Mouse (Mus musculus) CH12.LX (cell line): ENCODE data around the gene Aldh9a1. TPM values are rescaled to one million over a fixed set of nuclear protein-coding genes. Genes with fewer than 3 reads are reported as not detected.

Source experiments
- DNase-seq: peaks from one replicate; pipeline ENCODE4 v3.0.0-alpha.2; 2013; ENCODE audit errors: extremely low read depth
- H3K27ac ChIP-seq: 2 replicates; pipeline ENCODE4 v1.5.1; 2012; ENCODE audit warnings: low read depth, mild to moderate bottlenecking, control low read depth, moderate library complexity; ENCODE audit not compliant: insufficient read depth
- H3K27me3 ChIP-seq: replicated peaks from 2 replicates; pipeline ENCODE3; 2012; ENCODE audit warnings: inconsistent platforms
- H3K36me3 ChIP-seq, 2 experiments: replicated peaks in 1 of 2; 2 replicates each; pipeline versions ENCODE3 to v1.6.1; 2012; ENCODE audit warnings: inconsistent platforms in 1 of 2, low read length in 1 of 2, mild to moderate bottlenecking in 1 of 2, mixed read lengths in 1 of 2, moderate library complexity in 1 of 2; ENCODE audit not compliant: control insufficient read depth in 1 of 2, insufficient read depth in 1 of 2
- H3K4me1 ChIP-seq, 2 experiments: 2 replicates each; pipeline ENCODE4 v1.6.1; 2012; ENCODE audit warnings: inconsistent platforms in 1 of 2, moderate library complexity in 1 of 2; ENCODE audit not compliant: insufficient read depth in 2 of 2, control insufficient read depth in 1 of 2
- H3K4me2 ChIP-seq: 2 replicates; pipeline ENCODE4 v1.6.1; 2012; ENCODE audit warnings: low read depth, mild to moderate bottlenecking, control low read depth; ENCODE audit not compliant: poor library complexity, insufficient read depth, severe bottlenecking
- H3K4me3 ChIP-seq, 3 experiments: fragments of 150-350 bp in 1 of 3; sonication (generic) in 1 of 3; replicated peaks in 1 of 3; 2 replicates each; pipeline versions ENCODE3 to v1.5.1; 2011 to 2012; ENCODE audit warnings: low read depth in 2 of 3, low read length in 2 of 3, mild to moderate bottlenecking in 2 of 3, moderate library complexity in 2 of 3, control low read depth in 1 of 3, improper control_type of control experiment in 1 of 3, inconsistent platforms in 1 of 3, mixed read lengths in 1 of 3; ENCODE audit not compliant: poor library complexity in 1 of 3
- H3K79me2 ChIP-seq: replicated peaks from 2 replicates; pipeline ENCODE4 v1.6.1; 2012; ENCODE audit warnings: mild to moderate bottlenecking, moderate library complexity; ENCODE audit not compliant: control insufficient read depth, poor library complexity, insufficient read depth, severe bottlenecking; ENCODE audit errors: extremely low read depth
- H3K9ac ChIP-seq: 2 replicates; pipeline ENCODE4 v1.6.1; 2012; ENCODE audit warnings: low read depth, mild to moderate bottlenecking, control low read depth, moderate library complexity; ENCODE audit not compliant: insufficient read depth
- H3K9me3 ChIP-seq: replicated peaks from 2 replicates; pipeline ENCODE3; 2012; ENCODE audit warnings: low read length, inconsistent platforms, mixed read lengths
- BHLHE40 ChIP-seq: IDR thresholded peaks from 2 replicates; pipeline ENCODE4 v1.6.1; 2011; ENCODE audit warnings: mild to moderate bottlenecking, low read depth, low read length, improper control_type of control experiment
- CTCF ChIP-seq, 2 experiments: IDR thresholded peaks in 1 of 2; conservative IDR thresholded peaks in 1 of 2; 2 replicates each; pipeline ENCODE4 v1.5.1; 2011 to 2012; ENCODE audit warnings: low read depth in 2 of 2, low read length in 2 of 2, improper control_type of control experiment in 1 of 2, inconsistent platforms in 1 of 2, mild to moderate bottlenecking in 1 of 2, moderate library complexity in 1 of 2
- ELF1 ChIP-seq: IDR thresholded peaks from 2 replicates; pipeline ENCODE4 v1.6.1; 2014; ENCODE audit warnings: low read depth, mild to moderate bottlenecking, inconsistent platforms, low read length, improper control_type of control experiment
- EP300 ChIP-seq: IDR thresholded peaks from 2 replicates; pipeline ENCODE4 v1.6.1; 2011; ENCODE audit warnings: low read length, improper control_type of control experiment
- ETS1 ChIP-seq: conservative IDR thresholded peaks from 2 replicates; pipeline ENCODE4 v1.6.1; 2012; ENCODE audit warnings: low read depth, mild to moderate bottlenecking, inconsistent platforms, low read length, improper control_type of control experiment, moderate library complexity
- IRF4 ChIP-seq: IDR thresholded peaks from 2 replicates; pipeline ENCODE4 v1.6.1; 2014; ENCODE audit warnings: low read depth, mild to moderate bottlenecking, inconsistent platforms, low read length, improper control_type of control experiment
- JUND ChIP-seq: conservative IDR thresholded peaks from 2 replicates; pipeline ENCODE4 v1.6.1; 2011; ENCODE audit warnings: low read depth, low read length, improper control_type of control experiment
- KAT2A ChIP-seq: IDR thresholded peaks from 2 replicates; pipeline ENCODE4 v1.6.1; 2012; ENCODE audit warnings: low read length, improper control_type of control experiment, inconsistent platforms; ENCODE audit not compliant: insufficient replicate concordance
- MAX ChIP-seq: IDR thresholded peaks from 2 replicates; pipeline ENCODE4 v1.6.1; 2011; ENCODE audit warnings: low read length, improper control_type of control experiment
- MXI1 ChIP-seq: IDR thresholded peaks from 2 replicates; pipeline ENCODE4 v1.6.1; 2011; ENCODE audit warnings: mild to moderate bottlenecking, low read depth, low read length, improper control_type of control experiment
- MYC ChIP-seq: IDR thresholded peaks from 2 replicates; pipeline ENCODE4 v1.6.1; 2011; ENCODE audit warnings: low read depth, mild to moderate bottlenecking, improper control_type of control experiment, low read length
- NELFE ChIP-seq: IDR thresholded peaks from 2 replicates; pipeline ENCODE4 v1.6.1; 2011; ENCODE audit warnings: low read depth, low read length, improper control_type of control experiment
- NRF1 ChIP-seq: IDR thresholded peaks from 2 replicates; pipeline ENCODE4 v1.6.1; 2014; ENCODE audit warnings: low read depth, mild to moderate bottlenecking, inconsistent platforms, low read length, improper control_type of control experiment, moderate library complexity
- POLR2A ChIP-seq: IDR thresholded peaks from 2 replicates; pipeline ENCODE4 v1.6.1; 2011; ENCODE audit warnings: low read depth, mild to moderate bottlenecking, improper control_type of control experiment, low read length
- POLR2AphosphoS2 ChIP-seq: IDR thresholded peaks from 2 replicates; pipeline ENCODE4 v1.6.1; 2011; ENCODE audit warnings: low read depth, low read length, improper control_type of control experiment
- RAD21 ChIP-seq: IDR thresholded peaks from 2 replicates; pipeline ENCODE4 v1.6.1; 2011; ENCODE audit warnings: low read depth, mild to moderate bottlenecking, low read length, improper control_type of control experiment, moderate library complexity
- SIN3A ChIP-seq: IDR thresholded peaks from 2 replicates; pipeline ENCODE4 v1.6.1; 2012; ENCODE audit warnings: low read length, improper control_type of control experiment, inconsistent platforms
- SMC3 ChIP-seq: IDR thresholded peaks from 2 replicates; pipeline ENCODE4 v1.6.1; 2011; ENCODE audit warnings: low read depth, low read length, improper control_type of control experiment
- TBP ChIP-seq: conservative IDR thresholded peaks from 2 replicates; pipeline ENCODE4 v1.6.1; 2011; ENCODE audit warnings: low read depth, low read length, improper control_type of control experiment
- TCF12 ChIP-seq: IDR thresholded peaks from 2 replicates; pipeline ENCODE4 v1.6.1; 2014; ENCODE audit warnings: low read depth, mild to moderate bottlenecking, inconsistent platforms, low read length, improper control_type of control experiment
- UBTF ChIP-seq: IDR thresholded peaks from 2 replicates; pipeline ENCODE4 v1.6.1; 2012; ENCODE audit warnings: low read depth, mild to moderate bottlenecking, inconsistent platforms, low read length, improper control_type of control experiment, moderate library complexity
- USF1 ChIP-seq: IDR thresholded peaks from 2 replicates; pipeline ENCODE4 v1.6.1; 2014; ENCODE audit warnings: low read depth, mild to moderate bottlenecking, inconsistent platforms, low read length, improper control_type of control experiment
- USF2 ChIP-seq: conservative IDR thresholded peaks from 2 replicates; pipeline ENCODE4 v1.6.1; 2011; ENCODE audit warnings: low read depth, low read length, improper control_type of control experiment
- ZKSCAN1 ChIP-seq: IDR thresholded peaks from 2 replicates; pipeline ENCODE4 v1.6.1; 2012; ENCODE audit warnings: low read depth, inconsistent platforms, low read length, improper control_type of control experiment, borderline replicate concordance
- ZMIZ1 ChIP-seq: IDR thresholded peaks from 2 replicates; pipeline ENCODE4 v1.6.1; 2012; ENCODE audit warnings: low read depth, mild to moderate bottlenecking, inconsistent platforms, low read length, improper control_type of control experiment
- dilution Hi-C: fragments of 300-500 bp; cut with MboI; formaldehyde crosslinking; loops from 2 replicates; pipeline ENCODE4 v1.14.3; 2020; ENCODE audit warnings: low sequenced_read_pairs; ENCODE audit not compliant: extremely low pct_unique_long_range_greater_than_20kb, extremely low pct_ligation_motif_present
- in situ Hi-C: fragments of 300-500 bp; cut with MboI; formaldehyde crosslinking; loops from 3 replicates; pipeline ENCODE4 v1.14.3; 2019; ENCODE audit warnings: low sequenced_read_pairs, low pct_ligation_motif_present, low pct_unique_long_range_greater_than_20kb, mixed read lengths
- polyA plus RNA-seq: library from polyadenylated mRNA; unstranded; fragments of >175 nt; gene quantifications from 2 replicates; pipeline ENCODE4 v1.2.1, GENCODE M21; 2012; ENCODE audit warnings: low read depth; ENCODE audit not compliant: insufficient read length
- total RNA-seq, 2 experiments: library from RNA; depleted of rRNA; stranded (reverse); fragments of 300-350 nt in 1 of 2; fragments of >200 nt in 1 of 2; gene quantifications; 2 replicates each; pipeline ENCODE4 v1.2.3; 2012 to 2014

Aldh9a1 gene
- total and polyA plus RNA-seq, 3 experiments = 26.2 to 79.7 (median 31.2) TPM

DNA sequence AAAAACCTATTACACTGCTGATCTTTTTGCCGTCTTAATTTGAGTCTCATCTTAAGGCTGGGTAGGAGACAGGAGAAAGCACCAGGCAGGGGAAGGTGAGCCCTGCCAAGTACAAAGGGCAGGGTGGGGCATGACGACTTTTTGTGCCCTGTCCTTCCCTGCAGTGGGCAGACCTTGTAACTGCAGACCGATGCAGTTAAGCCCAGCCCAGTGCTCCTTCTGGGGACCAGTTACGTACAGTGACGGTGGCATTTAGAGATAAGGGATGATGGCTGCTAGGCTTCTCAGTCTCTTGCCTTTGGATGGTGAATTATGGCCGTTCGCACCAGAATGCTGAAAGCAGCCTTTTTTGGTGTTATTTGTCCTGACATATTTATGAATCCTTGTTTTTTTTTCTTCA, 18.7 kb downstream of the Aldh9a1 start:
- 0 out of 4 replicates have a peak, but pooled peaks cover 0 to 3% of the 10 kb centered on the region in 2 experiments for H3K4me1 ChIP-seq
- peaks cover 40 to 57% of the 10 kb centered on the region in 2 experiments for H3K36me3 ChIP-seq
- H3K4me3 ChIP-seq = no peak overlapping the region
- H3K27ac ChIP-seq = no peak overlapping the region
- H3K27me3 ChIP-seq = no peaks in the 10 kb centered on the region
- DNase-seq = no peak
- no peaks in the 10 kb centered on the region for H3K9me3 ChIP-seq
- TF ChIP-seq TBP (no peak), ETS1 (no peak), RAD21 (no peak), NRF1 (no peak), JUND (no peak), BHLHE40 (no peak), MYC (no peak), USF2 (no peak), SIN3A (no peak), ZKSCAN1 (no peak), KAT2A (no peak), MXI1 (no peak), UBTF (no peak), POLR2A (no peak), EP300 (no peak), POLR2AphosphoS2 (no peak), MAX (no peak)
- H3K79me2 ChIP-seq = no peaks in the 10 kb centered on the region
- no peak overlapping the region for H3K9ac ChIP-seq
- in situ Hi-C loops (no loop called here), dilution Hi-C loops (no loop called here)
- no peak overlapping the region for H3K4me2 ChIP-seq

DNA sequence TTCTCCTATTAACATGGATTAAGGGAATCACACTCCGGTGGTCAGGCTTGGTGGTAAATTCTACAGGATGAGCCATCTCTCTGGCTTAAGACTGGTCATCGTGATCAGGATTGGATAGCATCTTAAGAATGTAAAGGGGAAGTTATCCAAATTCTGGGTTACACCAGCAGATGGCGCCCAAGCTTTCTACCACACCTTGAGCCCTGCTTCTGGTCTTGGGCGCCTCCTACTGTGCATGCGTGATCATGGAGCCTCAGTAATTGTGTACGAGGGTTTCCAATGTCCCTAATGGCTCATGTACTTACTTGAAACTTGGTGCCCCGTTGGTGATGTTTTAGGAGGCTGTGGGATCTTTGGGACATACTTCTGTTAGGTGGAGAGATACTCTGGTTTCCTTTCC, 20.1 kb downstream of the Aldh9a1 start:
- Histone ChIP-seq H3K9me3 (no peaks in the 10 kb centered on the region), H3K4me1 (peaks cover 7 to 14% of the 10 kb centered on the region in 2 experiments; a peak in 3 of 4 replicates), H3K36me3 (peaks cover 30 to 44% of the 10 kb centered on the region in 2 experiments), H3K27me3 (peaks cover 4% of the 10 kb centered on the region), H3K9ac (no peak overlapping the region), H3K4me3 (no peak overlapping the region), H3K4me2 (no peak overlapping the region), H3K79me2 (no peaks in the 10 kb centered on the region), H3K27ac (no peak overlapping the region)
- in situ Hi-C loops = no loop called here
- peak; percentile 94 for DNase-seq
- TF ChIP-seq TCF12 (peak; percentile 54; the same call in 1 of the 2 replicates), NELFE (peak; percentile 82; the same call in 1 of the 2 replicates), ZMIZ1 (no peak), ELF1 (peak; percentile 47; the same call in 1 of the 2 replicates), SMC3 (peak; percentile 87), CTCF (conservative IDR thresholded peaks at IDR 0.05 in 1 of 2, IDR thresholded peaks at IDR 0.05 in 1 of 2; ENCODE audit: low read depth in 2 of 2, low read length in 2 of 2) (peak; percentile 87 to 100), RAD21 (peak; percentile 86), MYC (0 out of 2 replicates have a peak, but pooled peaks have one; percentile 73), NRF1 (peak; percentile 42; the same call in 1 of the 2 replicates), IRF4 (peak; percentile 64; the same call in 1 of the 2 replicates), USF1 (no peak)
- dilution Hi-C loops = no loop called here
